23 mouse cellular contexts compared by ENCODE assay signal in the genomic region with DNA sequence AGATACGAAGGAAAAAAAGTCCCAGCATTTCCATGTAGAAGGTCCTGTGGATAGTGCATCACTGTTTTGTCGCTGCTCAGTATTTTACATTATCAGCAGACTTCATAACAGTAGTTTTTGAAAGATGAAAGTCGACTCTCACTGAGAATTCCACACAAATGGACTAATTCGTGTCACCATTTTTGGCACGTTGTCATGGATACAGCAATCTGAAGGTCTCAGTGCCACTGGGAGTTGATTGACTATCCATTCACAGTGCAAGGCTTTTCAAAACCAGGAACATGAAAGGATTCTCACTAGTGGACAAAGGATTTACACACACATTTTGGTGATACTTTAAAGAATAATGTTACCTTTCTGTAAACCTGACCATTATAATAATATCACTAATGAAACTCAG.
"Had no signal": no experiment of that assay in that cellular context is flagged by ENCODE, and none has a peak within 500 bp of the region (broad histone marks: within the 10 kb centered on the region; RNA-seq: fewer than 3 reads in every experiment).

No protein-coding gene starts in this region.

- H3K9me3 ChIP-seq: kidney, embryonic 15.5 days; limb, embryonic 12.5 days; limb, embryonic 15.5 days; neural tube, embryonic 12.5 days; neural tube, embryonic 15.5 days had no signal

- H3K9ac ChIP-seq: kidney, embryonic 15.5 days; limb, embryonic 12.5 days; limb, embryonic 15.5 days; liver, embryonic 14.5 days; liver, postnatal 0 days; lung, embryonic 14.5 days; neural tube, embryonic 12.5 days; neural tube, embryonic 15.5 days had no signal

- ATAC-seq: liver, postnatal 0 days; lung, postnatal 0 days had no signal

- H3K27me3 ChIP-seq: kidney, embryonic 15.5 days; limb, embryonic 12.5 days; limb, embryonic 15.5 days; neural tube, embryonic 12.5 days; neural tube, embryonic 15.5 days had no signal

- H3K4me1 ChIP-seq: kidney, embryonic 15.5 days; limb, embryonic 12.5 days; limb, embryonic 15.5 days; neural tube, embryonic 12.5 days; neural tube, embryonic 15.5 days had no signal

- H3K36me3 ChIP-seq: kidney, embryonic 15.5 days; limb, embryonic 12.5 days; limb, embryonic 15.5 days; neural tube, embryonic 12.5 days; neural tube, embryonic 15.5 days had no signal

- H3K4me2 ChIP-seq: kidney, embryonic 15.5 days; limb, embryonic 12.5 days; limb, embryonic 15.5 days; liver, embryonic 11.5 days; lung, embryonic 14.5 days; neural tube, embryonic 12.5 days; neural tube, embryonic 15.5 days had no signal

- H3K4me3 ChIP-seq: kidney, embryonic 15.5 days; limb, embryonic 12.5 days; limb, embryonic 15.5 days; neural tube, embryonic 12.5 days; neural tube, embryonic 15.5 days had no signal

- H3K27ac ChIP-seq: kidney, embryonic 15.5 days; limb, embryonic 12.5 days; limb, embryonic 15.5 days; liver, embryonic 14.5 days; macrophage; neural tube, embryonic 12.5 days; neural tube, embryonic 15.5 days; stomach, postnatal 0 days had no signal

- DNase-seq: kidney, adult 8-10 months; kidney, postnatal 10 days; kidney, postnatal 36 days; layer of hippocampus, postnatal 36 days; left cerebral cortex, postnatal 4 days; liver, postnatal 0 days; lung, embryonic 14.5 days; right cerebral cortex, adult 18-20 months; right cerebral cortex, postnatal 14 days; right cerebral cortex, postnatal 4 days; thymus, adult 2 months; thymus, postnatal 14 days; thymus, postnatal 4 days had no signal
